In genomic region chrX:143518168-143518901, GRCm38 (mm10) we compare ENCODE assay signal across 8 mouse cellular contexts. TPM values are rescaled to one million over a fixed set of nuclear protein-coding genes. Genes with fewer than 3 reads are reported as not detected.
DNase-seq lines count a peak whose midpoint lies in the region; ATAC-seq lines count a peak whose summit lies in the region.

Gene Pak3, plus strand, starts transcription at chrX:143518591.

- peak within 1 kb of the TSS; percentile 36; the same call in 1 of the 2 replicates for H3K9ac ChIP-seq in heart, embryonic 12.5 days
- peak within 1 kb of the TSS; percentile 55 for H3K9ac ChIP-seq in embryonic facial prominence, embryonic 14.5 days (ENCODE audit: low read depth, low read length)
- H3K9ac ChIP-seq in intestine, embryonic 14.5 days (ENCODE audit: low read length): peak within 1 kb of the TSS; percentile 16; the same call in 1 of the 2 replicates
- H3K9ac ChIP-seq in stomach, embryonic 15.5 days: no peak within 1 kb of the TSS

- WGBS in heart, embryonic 12.5 days: 9% methylated on average over 23 of the region's 23 CpGs
- 17% methylated on average over 17 of the region's 23 CpGs for WGBS in embryonic facial prominence, embryonic 14.5 days
- 10% methylated on average over 23 of the region's 23 CpGs for WGBS in intestine, embryonic 14.5 days
- WGBS in stomach, embryonic 15.5 days: 25% methylated on average over 23 of the region's 23 CpGs

- H3K36me3 ChIP-seq in heart, embryonic 12.5 days: no peaks in the 10 kb centered on the region
- H3K36me3 ChIP-seq in embryonic facial prominence, embryonic 14.5 days (ENCODE audit: control insufficient read depth, insufficient read depth, low read length): no peaks in the 10 kb centered on the region
- H3K36me3 ChIP-seq in intestine, embryonic 14.5 days (ENCODE audit: control insufficient read depth, insufficient read depth, low read length): no peaks in the 10 kb centered on the region
- no peaks in the 10 kb centered on the region for H3K36me3 ChIP-seq in stomach, embryonic 15.5 days

- DNase-seq in heart, adult 8-10 months (ENCODE audit: low spot score): no peak
- peak; percentile 13 for DNase-seq in adrenal gland, adult 2 months
- no peak for DNase-seq in embryonic facial prominence, embryonic 14.5 days (ENCODE audit: low spot score)
- peak; percentile 61 for DNase-seq in intestine, embryonic 14.5 days (ENCODE audit: low spot score)
- DNase-seq in ovary, adult 18-20 months (ENCODE audit: low spot score): no peak

- ATAC-seq in heart, embryonic 12.5 days (ENCODE audit: insufficient number of reproducible peaks, low FRiP score): no peak
- ATAC-seq in embryonic facial prominence, embryonic 14.5 days (ENCODE audit: low read depth): peak; percentile 87
- ATAC-seq in intestine, embryonic 14.5 days (replicated peaks; ENCODE audit: low FRiP score, low TSS enrichment, low read depth): no peak
- ATAC-seq in megakaryocyte progenitor cell, adult 5-6 weeks (replicated peaks; ENCODE audit: poor library complexity): peak; percentile 76
- ATAC-seq in stomach, embryonic 15.5 days (ENCODE audit: insufficient read depth, low FRiP score, low read depth): no peak

- no peaks in the 10 kb centered on the region for H3K9me3 ChIP-seq in heart, embryonic 12.5 days (replicated peaks)
- H3K9me3 ChIP-seq in embryonic facial prominence, embryonic 14.5 days (ENCODE audit: control insufficient read depth, low read length): no peaks in the 10 kb centered on the region
- H3K9me3 ChIP-seq in intestine, embryonic 14.5 days (ENCODE audit: control insufficient read depth, low read length): no peaks in the 10 kb centered on the region
- no peaks in the 10 kb centered on the region for H3K9me3 ChIP-seq in stomach, embryonic 15.5 days

- H3K4me1 ChIP-seq in heart, embryonic 12.5 days (replicated peaks): no peaks in the 10 kb centered on the region
- no peaks in the 10 kb centered on the region for H3K4me1 ChIP-seq in embryonic facial prominence, embryonic 14.5 days (ENCODE audit: control insufficient read depth, insufficient read depth, low read length)
- H3K4me1 ChIP-seq in intestine, embryonic 14.5 days (replicated peaks; ENCODE audit: control insufficient read depth, insufficient read depth, low read length): no peaks in the 10 kb centered on the region
- H3K4me1 ChIP-seq in stomach, embryonic 15.5 days: no peaks in the 10 kb centered on the region

- no peak within 1 kb of the TSS for H3K27ac ChIP-seq in heart, embryonic 12.5 days (ENCODE audit: poor library complexity, severe bottlenecking)
- H3K27ac ChIP-seq in embryonic facial prominence, embryonic 14.5 days (replicated peaks; ENCODE audit: low read depth, low read length): no peak within 1 kb of the TSS
- H3K27ac ChIP-seq in intestine, embryonic 14.5 days (ENCODE audit: low read depth): no peak within 1 kb of the TSS
- H3K27ac ChIP-seq in stomach, embryonic 15.5 days: no peak within 1 kb of the TSS

- H3K4me3 ChIP-seq in heart, embryonic 12.5 days: peak within 1 kb of the TSS; percentile 39
- peak within 1 kb of the TSS; percentile 41 for H3K4me3 ChIP-seq in embryonic facial prominence, embryonic 14.5 days (ENCODE audit: low read depth, low read length)
- H3K4me3 ChIP-seq in intestine, embryonic 14.5 days (ENCODE audit: low read depth, low read length): peak within 1 kb of the TSS; percentile 28
- peak within 1 kb of the TSS; percentile 26 for H3K4me3 ChIP-seq in stomach, embryonic 15.5 days (replicated peaks)

- peaks cover 9% of the 10 kb centered on the region; the same call in 1 of the 2 replicates for H3K27me3 ChIP-seq in heart, embryonic 12.5 days (replicated peaks)
- peaks cover 13% of the 10 kb centered on the region for H3K27me3 ChIP-seq in embryonic facial prominence, embryonic 14.5 days (replicated peaks; ENCODE audit: control insufficient read depth, insufficient read depth, low read length)
- H3K27me3 ChIP-seq in intestine, embryonic 14.5 days (replicated peaks; ENCODE audit: control insufficient read depth, insufficient read depth, low read length): peaks cover 8% of the 10 kb centered on the region; the same call in 1 of the 2 replicates
- 0 out of 2 replicates have a peak, but pooled peaks cover 6% of the 10 kb centered on the region for H3K27me3 ChIP-seq in stomach, embryonic 15.5 days (replicated peaks)

- peak within 1 kb of the TSS; percentile 72 for H3K4me2 ChIP-seq in heart, embryonic 12.5 days
- H3K4me2 ChIP-seq in embryonic facial prominence, embryonic 14.5 days (ENCODE audit: low read depth, low read length): peak within 1 kb of the TSS; percentile 55
- peak within 1 kb of the TSS; percentile 52 for H3K4me2 ChIP-seq in intestine, embryonic 14.5 days (ENCODE audit: low read length)
- peak within 1 kb of the TSS; percentile 54 for H3K4me2 ChIP-seq in stomach, embryonic 15.5 days

RNA-seq across cellular contexts. Expression of gene Pak3, which starts in this region (rescaled TPM):
- polyA plus RNA-seq in heart, embryonic 12.5 days (2016; fragmentation: Nextera tagmentation; extraction: Ambion mirVana): 7.1 and 7.5 TPM in 2 replicates
- total RNA-seq in heart, adult 8-10 months (2022): under 1 TPM; 0.11 to 0.30 (median 0.20) TPM
- total RNA-seq in adrenal gland, adult 2 months (2021): 10 to 100 TPM; 27.4 to 30.9 TPM
- 0.04 and 0.61 TPM in 2 replicates for polyA plus RNA-seq in adrenal gland, adult 2 months (2012; rRNA removed)
- 24.3 and 29.2 TPM in 2 replicates for polyA plus RNA-seq in embryonic facial prominence, embryonic 14.5 days (2014; fragmentation: Nextera tagmentation; extraction: Ambion mirVana)
- polyA plus RNA-seq in intestine, embryonic 14.5 days (2014; fragmentation: Nextera tagmentation; extraction: Ambion mirVana): 6.8 and 7.9 TPM in 2 replicates
- total RNA-seq in megakaryocyte progenitor cell, adult 5-6 weeks (2015): not detected in 2 replicates
- total RNA-seq in megakaryocyte progenitor cell, adult 5-6 weeks (2017): not detected in 2 replicates
- polyA plus RNA-seq in stomach, embryonic 15.5 days (2015; fragmentation: Nextera tagmentation; extraction: Ambion mirVana): 9.0 and 10.1 TPM in 2 replicates

Comparison
In these comparisons a context has a peak if more than half of its experiments do, and no peak if none do; other contexts are left out.
1. RNA of gene Pak3 (total RNA-seq): 27.4 to 30.9 TPM in adrenal gland, adult 2 months; 0.11 to 0.30 TPM in heart, adult 8-10 months and not detected in megakaryocyte progenitor cell, adult 5-6 weeks; every median in the first group is over 10 times any median in the second.
2. Peak in ATAC-seq in megakaryocyte progenitor cell, adult 5-6 weeks; RNA of the gene not detected or under 1 TPM.
3. DNase-seq: peak in adrenal gland, adult 2 months (single experiment) and intestine, embryonic 14.5 days (single experiment); none in heart, adult 8-10 months (single experiment), embryonic facial prominence, embryonic 14.5 days (single experiment) and ovary, adult 18-20 months (single experiment).
4. Peak in every context shown above with its lines, with median percentiles within 50 percentile points of each other: H3K4me2 ChIP-seq and H3K4me3 ChIP-seq.